Mouse (Mus musculus) small intestine, adult 2 months (tissue): ENCODE measurements around the gene Clcn2.

Source experiments
- CTCF ChIP-seq: fragments of 200-500 bp; IDR thresholded peaks from 2 replicates; pipeline ENCODE4 v1.5.1; 2012; ENCODE audit warnings: low read depth, mild to moderate bottlenecking, control low read depth, inconsistent platforms, low read length, moderate library complexity, mixed read lengths; ENCODE audit not compliant: insufficient replicate concordance, insufficient read length; ENCODE audit errors: extremely low read depth
- POLR2A ChIP-seq: fragments of 200-500 bp; IDR thresholded peaks from 2 replicates; pipeline ENCODE4 v1.6.1; 2012; ENCODE audit warnings: low read depth, mild to moderate bottlenecking, control low read depth, inconsistent platforms, low read length, moderate library complexity

DNA sequence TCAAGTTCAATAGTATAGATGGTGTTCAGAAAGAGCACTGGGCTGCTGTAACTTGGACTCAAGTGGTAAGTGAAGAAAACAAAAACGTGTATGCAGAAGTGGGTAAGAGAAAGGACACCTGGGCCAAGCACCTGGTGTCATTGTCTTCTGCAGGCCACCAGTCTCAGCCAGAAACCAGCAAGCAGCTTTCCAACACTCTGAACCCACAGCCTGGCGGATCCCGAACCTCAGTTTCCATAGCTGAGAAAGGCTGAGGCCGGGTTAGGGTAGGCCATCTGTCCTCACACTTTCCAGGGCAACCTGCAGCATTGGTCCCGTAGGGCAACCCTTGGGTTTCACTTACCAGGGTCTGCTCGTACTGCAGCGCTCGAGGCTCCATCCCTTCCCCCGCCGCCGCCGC lies 2.0 kb downstream of the Clcn2 start:
- TF ChIP-seq POLR2A (no peak), CTCF (no peak)
